ENCODE assay signal across 22 mouse cellular contexts in the genomic region with DNA sequence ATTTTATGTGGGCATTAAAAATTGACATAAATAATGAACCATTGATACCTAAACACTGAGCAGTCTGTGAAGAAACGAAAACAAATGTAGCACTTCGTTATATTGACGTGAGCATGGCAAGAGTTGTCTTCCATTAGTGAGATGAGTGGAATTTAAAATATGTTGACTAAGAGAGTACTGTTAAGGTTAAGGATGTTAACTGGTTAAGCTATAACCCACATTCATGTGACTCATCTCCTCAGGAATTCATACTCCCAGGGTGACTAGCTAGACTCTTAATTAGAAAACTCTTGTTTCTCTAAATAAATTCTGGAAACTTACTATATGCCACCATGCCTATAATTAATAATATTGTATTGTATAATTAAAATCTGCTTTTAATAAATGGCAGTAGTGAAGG.
DNase-seq lines count a peak whose midpoint lies in the region; ATAC-seq lines count a peak whose summit lies in the region.
"Had no signal": no experiment of that assay in that cellular context is flagged by ENCODE, and none has a peak within 500 bp of the region (broad histone marks: within the 10 kb centered on the region; RNA-seq: fewer than 3 reads in every experiment).

No protein-coding gene starts in this region.

- DNase-seq in kidney, adult 9 months = peak; percentile 8
- DNase-seq in kidney, postnatal 25 days = no peak
- peak; percentile 75 for DNase-seq in 3T3-L1 (ENCODE audit: low read depth, low spot score)
- peak; percentile 36 for DNase-seq in NIH3T3 (ENCODE audit: low read depth)
- no peak for DNase-seq in gastrocnemius, postnatal 4 days (ENCODE audit: low spot score in 2 of 2)
- DNase-seq in adrenal gland, postnatal 10 days = no peak
- DNase-seq: adrenal gland, adult 2 months; adrenal gland, postnatal 25 days; cerebellum, adult 11-12 months; cerebellum, adult 8-10 months; cerebellum, postnatal 10 days; cerebellum, postnatal 36 days; embryo, embryonic 11 days; gastrocnemius, postnatal 10 days; gastrocnemius, postnatal 36 days; heart, adult 11 months; heart, postnatal 36 days had no signal

- ATAC-seq in inflammation-experienced regulatory T-cells, adult 6 months = no peak
- ATAC-seq: forebrain, embryonic 13.5 days; forebrain, embryonic 16.5 days; hindbrain, embryonic 16.5 days; intestine, embryonic 16.5 days had no signal

Comparison
In these comparisons a context has a peak if more than half of its experiments do, and no peak if none do; other contexts are left out.
1. DNase-seq: peak in kidney, adult 9 months (single experiment), 3T3-L1 (single experiment) and NIH3T3 (single experiment); none in kidney, postnatal 25 days (0 of 2), gastrocnemius, postnatal 4 days (0 of 2) and adrenal gland, postnatal 10 days (single experiment).